Mouse (Mus musculus) heart, postnatal 0 days (tissue): ENCODE data around the gene Ldlr.

ENCODE experiments used
- CTCF ChIP-seq: IDR thresholded peaks from 2 replicates; pipeline ENCODE4 v1.5.1; 2016; ENCODE audit warnings: antibody characterized with exemption, control low read depth, low read depth
- EP300 ChIP-seq: IDR thresholded peaks from 2 replicates; pipeline ENCODE4 v1.6.1; 2016; ENCODE audit warnings: antibody characterized with exemption, low read depth

DNA sequence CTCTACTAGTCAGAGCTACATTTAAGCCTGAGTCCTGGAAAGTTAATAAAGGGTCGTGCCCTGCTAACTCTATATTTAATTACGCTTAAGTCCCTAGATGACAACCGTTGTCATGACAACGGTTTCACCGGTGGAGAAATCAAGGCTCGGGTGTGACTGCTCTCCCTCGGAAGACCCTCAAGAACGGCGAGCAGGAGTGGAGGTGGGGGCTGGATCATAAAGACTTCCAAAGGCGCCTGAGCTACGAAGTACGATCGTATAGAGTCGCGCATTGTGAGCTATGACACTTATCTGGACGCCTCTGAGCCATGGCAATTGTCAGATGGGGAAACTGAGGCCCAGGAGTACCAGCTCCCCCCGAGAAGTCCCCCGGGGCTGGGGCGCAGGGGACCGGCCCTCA, 36.4 kb downstream of the Ldlr start:
- TF ChIP-seq CTCF (no peak), EP300 (no peak)
